In the genomic region with DNA sequence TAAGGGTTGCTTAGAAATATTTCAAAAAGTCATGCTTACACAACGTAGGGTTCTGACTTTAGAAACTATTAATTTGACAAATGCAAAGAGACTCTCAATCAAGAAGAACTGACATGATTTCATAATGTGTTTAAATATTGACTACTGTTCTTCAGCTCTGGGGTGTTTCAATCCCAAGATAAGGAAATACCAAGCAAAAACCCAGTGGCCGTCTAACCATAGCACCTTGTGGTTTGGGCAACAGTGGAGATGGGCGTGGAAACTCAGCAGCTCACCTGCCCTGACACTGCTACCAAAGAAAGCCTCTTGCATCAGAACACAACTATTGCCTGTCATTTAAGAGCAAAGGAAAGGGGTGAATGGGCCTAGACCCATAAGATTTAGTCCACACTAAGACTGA, we compare ENCODE assay signal across 14 mouse cellular contexts.
"Had no signal": no experiment of that assay in that cellular context is flagged by ENCODE, and none has a peak within 500 bp of the region (broad histone marks: within the 10 kb centered on the region; RNA-seq: fewer than 3 reads in every experiment).

No protein-coding gene starts in this region.

- ATAC-seq: intestine, embryonic 16.5 days; liver, embryonic 12.5 days; midbrain, embryonic 13.5 days had no signal

- H3K27ac ChIP-seq: kidney, embryonic 15.5 days; limb, embryonic 13.5 days; liver, embryonic 12.5 days; midbrain, embryonic 13.5 days; neural tube, embryonic 15.5 days; stomach, postnatal 0 days had no signal

- H3K4me2 ChIP-seq: limb, embryonic 13.5 days; liver, embryonic 12.5 days; midbrain, embryonic 13.5 days; neural tube, embryonic 15.5 days had no signal

- H3K36me3 ChIP-seq: kidney, embryonic 15.5 days; limb, embryonic 13.5 days; liver, embryonic 12.5 days; midbrain, embryonic 13.5 days; neural tube, embryonic 15.5 days had no signal

- H3K9me3 ChIP-seq: kidney, embryonic 15.5 days; limb, embryonic 13.5 days; liver, embryonic 12.5 days; midbrain, embryonic 13.5 days; neural tube, embryonic 15.5 days had no signal

- H3K4me3 ChIP-seq: kidney, embryonic 15.5 days; limb, embryonic 13.5 days; liver, embryonic 12.5 days; midbrain, embryonic 13.5 days; neural tube, embryonic 15.5 days had no signal

- DNase-seq: kidney, adult 2 months; kidney, postnatal 14 days; layer of hippocampus, postnatal 36 days; left cerebral cortex, postnatal 4 days; right cerebral cortex, adult 18-20 months; right cerebral cortex, postnatal 25 days; thymus, postnatal 14 days had no signal

- H3K9ac ChIP-seq: kidney, embryonic 15.5 days; limb, embryonic 13.5 days; liver, embryonic 12.5 days; midbrain, embryonic 13.5 days; neural tube, embryonic 15.5 days had no signal

- H3K4me1 ChIP-seq: limb, embryonic 13.5 days; liver, embryonic 12.5 days; midbrain, embryonic 13.5 days had no signal

- H3K27me3 ChIP-seq: limb, embryonic 13.5 days; liver, embryonic 12.5 days; neural tube, embryonic 15.5 days had no signal
